Mouse (Mus musculus) brain, adult 2 months (tissue): ENCODE measurements at regions not wholly inside any gene's neighbourhood (a gene's known extent, or its start where the extent isn't known, plus 50 kb on each side); places are given as distances from the start of the nearest gene placed in this dataset.

Source experiments
- DNase-seq: peaks from one replicate; pipeline ENCODE4 v3.0.0; 2011; ENCODE audit warnings: low read depth, low spot score

GRCm38 (mm10) chr17:83276000-83276891 lies 61.2 kb downstream of the Pkdcc start:
- peak; percentile 78 for DNase-seq

GRCm38 (mm10) chr17:83277117-83277947 lies 62.2 kb downstream of the Pkdcc start:
- DNase-seq = peak; percentile 75

GRCm38 (mm10) chr17:83277948-83278924 lies 63.1 kb downstream of the Pkdcc start:
- peak; percentile 62 for DNase-seq

- DNase-seq = no peak
Measured at GRCm38 (mm10) chr17:83283328-83283727, 67.4 kb upstream of the Eml4 start.

GRCm38 (mm10) chr17:83287381-83288142 lies 63.2 kb upstream of the Eml4 start:
- peak; percentile 23 for DNase-seq

GRCm38 (mm10) chr17:83288143-83288492 lies 62.6 kb upstream of the Eml4 start:
- peak; percentile 82 for DNase-seq

- no peak for DNase-seq
Measured at GRCm38 (mm10) chr17:83295526-83296238, 55.0 kb upstream of the Eml4 start.

GRCm38 (mm10) chr17:83297379-83298121 lies 53.2 kb upstream of the Eml4 start:
- DNase-seq = no peak
